Mouse (Mus musculus): ENCODE measurements around the gene Esyt1.
"Not testable (repeated sequence)": the region's sequence is repeated elsewhere in the genome, so short reads cannot be mapped to it uniquely, and the experiment has no call there.

Esyt1 gene

GRCm38 (mm10) chr10:128538340-128538870 lies 12.7 kb upstream of the Esyt1 start:
- DNase-seq (ENCODE audit: low spot score), result no peak

- DNase-seq (ENCODE audit: low spot score), result peak; percentile 90
These were observed 10.7 kb upstream of the Esyt1 start for GRCm38 (mm10) chr10:128536266-128536940.

- no peak for DNase-seq (ENCODE audit: low spot score)
These were observed 10.1 kb upstream of the Esyt1 start for GRCm38 (mm10) chr10:128535624-128536265.

- DNase-seq (ENCODE audit: low spot score), result no peak
These were observed 9.5 kb upstream of the Esyt1 start for GRCm38 (mm10) chr10:128535206-128535605.

GRCm38 (mm10) chr10:128526366-128527356 lies 990 bp upstream of the Esyt1 start:
- DNase-seq (ENCODE audit: low spot score), result no peak

GRCm38 (mm10) chr10:128524732-128525662 lies 674 bp downstream of the Esyt1 start:
- DNase-seq (ENCODE audit: low spot score), result peak; percentile 53

DNA sequence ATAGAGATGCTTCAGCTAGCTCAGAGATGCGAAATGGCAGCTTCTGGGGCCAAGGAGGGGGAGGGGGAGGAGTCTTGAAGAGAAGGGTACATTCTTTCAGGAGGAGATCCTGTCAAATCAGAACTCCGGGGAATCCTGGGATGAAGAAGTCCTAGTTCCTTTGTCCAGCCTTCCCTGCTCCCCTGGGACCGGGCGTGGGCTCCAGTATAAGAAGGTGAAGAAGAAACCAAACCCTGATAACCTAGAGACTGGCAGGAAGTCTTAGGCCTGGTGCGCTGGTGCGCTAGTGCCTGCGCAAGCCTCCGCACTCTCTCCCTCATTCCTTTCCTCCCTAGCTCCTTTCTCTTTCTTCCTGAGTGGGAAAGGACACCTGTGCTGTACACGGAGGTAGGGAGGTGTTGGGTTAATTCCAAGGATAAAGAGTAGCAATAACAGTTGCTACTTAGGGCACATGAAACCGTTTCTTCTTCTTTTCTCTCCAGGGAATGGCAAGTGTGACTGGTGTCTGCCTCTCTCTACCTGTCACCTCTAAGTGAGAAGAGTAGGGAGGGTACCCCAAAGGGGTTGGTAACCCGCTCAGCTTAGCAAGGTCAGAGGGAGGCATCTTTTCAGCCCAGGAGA lies 1.4 kb downstream of the Esyt1 start:
- DNase-seq (ENCODE audit: low spot score), result no peak

DNA sequence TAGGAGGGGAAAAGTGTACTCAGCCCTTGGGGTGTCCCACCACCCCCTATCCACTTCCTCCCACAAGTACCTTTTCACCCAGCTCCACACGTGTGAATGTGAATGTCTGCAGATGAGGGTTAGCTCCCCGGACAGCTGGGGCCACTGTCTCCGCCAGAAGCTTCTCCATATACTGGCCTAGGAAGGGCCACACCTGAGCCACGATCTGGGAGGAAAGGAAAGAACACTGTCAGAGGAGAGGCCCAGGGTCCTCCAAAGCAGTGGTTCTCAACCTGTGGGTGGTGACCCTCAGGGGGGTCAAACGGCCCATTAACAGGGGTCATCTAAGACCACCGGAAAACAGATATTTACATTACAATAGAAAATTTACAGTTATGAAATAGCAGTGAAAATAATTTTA lies 3.3 kb downstream of the Esyt1 start:
- no peak for DNase-seq (ENCODE audit: low spot score)

GRCm38 (mm10) chr10:128520591-128520990 lies 5.1 kb downstream of the Esyt1 start:
- DNase-seq (ENCODE audit: low spot score), result no peak

GRCm38 (mm10) chr10:128518833-128519232 lies 6.8 kb downstream of the Esyt1 start:
- no peak for DNase-seq (ENCODE audit: low spot score)

DNA sequence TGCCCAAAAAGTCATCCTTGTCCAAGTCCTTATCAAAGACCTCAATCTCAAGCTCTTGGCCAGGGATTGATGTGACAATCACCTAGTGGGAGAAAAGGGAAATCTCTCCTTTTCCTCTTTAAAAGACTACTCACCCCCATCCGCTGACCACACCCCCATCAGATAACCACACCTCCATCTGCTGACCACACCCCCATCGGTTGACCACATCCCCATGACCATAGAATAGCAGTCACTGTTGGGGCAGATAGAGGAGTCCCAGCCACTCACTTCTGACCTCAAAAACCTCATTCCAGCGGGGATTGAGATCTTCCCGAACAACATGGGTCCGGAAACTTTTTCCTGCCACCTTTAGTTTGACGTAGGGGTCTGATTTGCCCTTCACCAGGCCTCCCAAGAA lies 9.0 kb downstream of the Esyt1 start:
- no peak for DNase-seq (ENCODE audit: low spot score)

DNA sequence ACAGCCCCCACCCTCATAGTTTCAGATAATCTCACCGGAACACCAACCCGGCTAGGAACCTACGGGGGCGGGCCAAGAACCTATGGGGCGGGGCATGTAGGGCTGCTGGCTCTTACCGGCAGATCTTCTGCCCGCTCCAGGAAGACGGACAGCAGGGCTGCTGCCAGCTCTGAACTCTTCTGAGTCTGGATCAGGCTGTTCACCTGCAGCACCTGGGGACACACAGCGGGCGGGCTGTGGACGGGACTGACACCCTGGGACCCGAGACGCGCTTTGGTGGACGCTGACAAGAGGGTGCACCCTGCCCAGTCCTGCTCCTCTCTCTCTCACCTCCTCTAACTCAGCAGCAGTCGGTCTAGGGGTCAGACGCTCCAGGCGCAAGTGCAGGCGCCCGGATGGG lies 9.6 kb downstream of the Esyt1 start:
- DNase-seq (ENCODE audit: low spot score), result no peak

DNA sequence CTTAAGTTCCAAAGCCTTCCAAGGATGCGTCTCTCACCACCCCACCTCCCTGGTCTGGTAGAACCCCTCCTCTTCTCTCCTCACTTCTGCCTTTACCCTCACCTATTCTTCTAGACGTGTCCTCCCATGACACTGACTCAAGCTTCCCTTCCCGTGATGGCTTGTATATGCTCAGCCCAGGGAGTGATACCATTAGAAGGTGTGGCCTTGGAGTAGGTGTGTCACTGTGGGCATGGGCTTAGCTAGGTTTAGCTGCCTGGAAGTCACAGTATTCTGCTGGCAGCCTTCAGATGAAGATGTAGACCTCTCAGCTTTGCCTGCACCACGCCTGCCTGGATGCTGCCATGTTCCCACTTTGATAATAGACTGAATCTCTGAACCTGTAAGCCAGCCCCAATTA lies 10.6 kb downstream of the Esyt1 start:
- DNase-seq (ENCODE audit: low spot score), result no peak

DNA sequence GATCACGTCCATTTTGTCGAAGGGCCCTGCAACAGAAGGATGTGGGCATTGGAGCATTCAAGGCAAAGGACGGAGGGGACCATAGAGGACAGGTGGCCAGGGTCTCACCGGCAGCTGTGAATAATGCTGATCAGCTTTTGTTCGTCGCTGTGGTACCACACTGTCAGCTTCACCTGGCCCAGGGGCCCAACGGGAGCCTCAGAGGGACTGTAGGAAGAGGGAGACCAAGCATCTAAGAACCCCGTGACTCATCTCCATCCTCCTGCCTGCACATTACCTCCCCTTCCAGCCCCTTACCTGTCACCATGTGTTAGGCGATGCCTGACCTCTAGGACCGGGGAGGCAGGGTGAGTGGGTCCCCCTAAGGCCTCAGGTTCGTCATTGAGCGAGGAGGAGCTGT lies 13.9 kb downstream of the Esyt1 start:
- no peak for DNase-seq (ENCODE audit: low spot score)

DNA sequence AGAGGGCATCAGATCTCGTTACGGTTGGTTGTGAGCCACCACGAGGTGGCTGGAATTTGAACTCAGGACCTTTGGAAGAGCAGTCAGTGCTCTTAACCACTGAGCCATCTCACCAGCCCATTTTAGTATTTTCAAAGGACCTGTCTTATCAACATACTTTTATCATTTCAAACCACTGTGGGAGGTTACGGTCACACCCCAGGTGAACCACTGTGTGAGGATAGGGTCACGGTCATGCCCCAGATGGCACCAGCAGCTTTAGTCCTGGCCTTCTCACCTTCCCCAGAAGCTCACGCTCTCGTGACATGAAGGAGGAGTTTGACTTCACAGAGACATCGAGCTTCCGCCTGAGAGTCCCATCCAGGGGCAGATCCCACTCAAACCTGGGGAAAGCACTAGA lies 14.5 kb downstream of the Esyt1 start:
- DNase-seq (ENCODE audit: low spot score), result no peak

DNA sequence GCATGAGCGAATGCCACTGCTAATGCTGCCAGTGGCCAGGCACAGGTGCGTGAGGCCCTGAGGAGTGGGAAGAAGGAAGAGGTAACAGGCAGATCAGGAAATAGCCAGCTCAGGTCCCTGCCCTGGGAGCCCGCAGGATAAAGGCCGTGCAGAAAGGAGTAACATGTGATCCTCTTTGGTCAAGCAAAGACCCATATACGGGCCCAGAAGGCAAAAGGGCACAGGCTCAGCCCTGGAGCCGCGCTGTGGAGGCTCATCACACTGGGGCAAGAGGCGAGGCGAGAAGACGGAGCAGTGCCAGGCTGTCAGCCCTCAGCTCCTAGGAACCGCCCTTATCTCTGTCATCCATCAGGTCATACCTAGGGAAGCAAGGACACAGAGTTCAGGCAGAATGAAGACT lies 15.4 kb downstream of the Esyt1 start:
- DNase-seq (ENCODE audit: low spot score), result no peak

DNA sequence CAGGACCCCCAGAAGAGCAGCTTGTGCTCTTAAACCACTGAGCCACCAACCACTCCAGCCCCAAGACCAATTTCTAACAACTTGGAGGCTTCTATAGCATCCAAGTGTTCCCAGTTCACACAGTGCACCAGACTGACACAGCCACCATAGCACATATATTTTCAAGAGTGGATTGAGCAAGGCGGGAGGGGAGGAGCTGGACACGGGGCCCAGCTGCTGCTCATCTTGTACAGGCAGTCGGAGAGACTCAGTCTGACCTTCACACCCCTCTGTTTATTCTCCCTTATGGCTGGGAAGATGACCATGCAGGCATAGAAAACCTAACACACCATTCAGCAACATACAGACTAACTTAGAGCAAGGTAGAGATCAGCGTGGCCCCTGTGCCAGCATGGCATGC lies 15.8 kb downstream of the Esyt1 start:
- no peak for DNase-seq (ENCODE audit: low spot score)

GRCm38 (mm10) chr10:128509203-128509602 lies 16.5 kb downstream of the Esyt1 start:
- no peak for DNase-seq (ENCODE audit: low spot score)

GRCm38 (mm10) chr10:128508260-128508659 lies 17.4 kb downstream of the Esyt1 start:
- no peak for DNase-seq (ENCODE audit: low spot score)

GRCm38 (mm10) chr10:128505974-128506373 lies 19.7 kb downstream of the Esyt1 start:
- DNase-seq (ENCODE audit: low spot score), result no peak

GRCm38 (mm10) chr10:128505371-128505667 lies 20.4 kb downstream of the Esyt1 start:
- DNase-seq (ENCODE audit: low spot score), result not testable (repeated sequence)

Data from urinary bladder, postnatal 14 days (tissue).